Mouse (Mus musculus): Measurements from ENCODE around the gene Stap2.
A peak's percentile ranks its signal among the peaks of the same experiment; 100 is the strongest.

- TF ChIP-seq CTCF (IDR thresholded peaks at IDR 0.05; ENCODE audit: low read depth), result peak; percentile 99
- peak; percentile 53; the same call in 1 of the 2 replicates for TF ChIP-seq EP300 (IDR thresholded peaks at IDR 0.05; ENCODE audit: low read depth)
Measured at GRCm38 (mm10) chr17:56036176-56036900, 31.0 kb upstream of the Stap2 start, which contains the start of gene Sh3gl1.

All from liver, embryonic 14.5 days (tissue).